Mouse (Mus musculus): ENCODE data around the gene Col24a1.

DNA sequence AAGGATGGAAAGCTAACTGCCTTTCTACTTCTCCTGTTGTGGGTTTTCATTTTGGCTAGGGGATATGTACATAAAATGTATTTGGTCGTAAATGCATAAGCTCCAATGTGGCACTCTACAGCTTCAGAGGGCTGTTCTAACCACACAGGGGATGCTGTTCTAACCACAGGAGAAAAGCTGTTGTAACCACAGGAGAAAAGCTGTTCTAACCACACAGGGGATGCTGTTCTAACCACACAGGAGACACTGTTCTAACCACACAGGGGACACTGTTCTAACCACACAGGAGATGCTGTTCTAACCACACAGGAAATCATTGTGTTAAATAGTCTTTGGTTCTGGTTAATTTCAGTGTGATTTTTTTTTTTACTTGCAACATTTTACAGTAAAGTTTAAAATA lies 245.6 kb downstream of the Col24a1 start:
- TF ChIP-seq CTCF (IDR thresholded peaks at IDR 0.05; ENCODE audit: low read depth, low read length) (no peak), POLR2A (IDR thresholded peaks at IDR 0.05; ENCODE audit: extremely low read depth, insufficient read depth, low read length) (no peak)

Measured in liver, adult 2 months (tissue).